Mouse (Mus musculus): Measurements from ENCODE around the gene Smad3.

DNA sequence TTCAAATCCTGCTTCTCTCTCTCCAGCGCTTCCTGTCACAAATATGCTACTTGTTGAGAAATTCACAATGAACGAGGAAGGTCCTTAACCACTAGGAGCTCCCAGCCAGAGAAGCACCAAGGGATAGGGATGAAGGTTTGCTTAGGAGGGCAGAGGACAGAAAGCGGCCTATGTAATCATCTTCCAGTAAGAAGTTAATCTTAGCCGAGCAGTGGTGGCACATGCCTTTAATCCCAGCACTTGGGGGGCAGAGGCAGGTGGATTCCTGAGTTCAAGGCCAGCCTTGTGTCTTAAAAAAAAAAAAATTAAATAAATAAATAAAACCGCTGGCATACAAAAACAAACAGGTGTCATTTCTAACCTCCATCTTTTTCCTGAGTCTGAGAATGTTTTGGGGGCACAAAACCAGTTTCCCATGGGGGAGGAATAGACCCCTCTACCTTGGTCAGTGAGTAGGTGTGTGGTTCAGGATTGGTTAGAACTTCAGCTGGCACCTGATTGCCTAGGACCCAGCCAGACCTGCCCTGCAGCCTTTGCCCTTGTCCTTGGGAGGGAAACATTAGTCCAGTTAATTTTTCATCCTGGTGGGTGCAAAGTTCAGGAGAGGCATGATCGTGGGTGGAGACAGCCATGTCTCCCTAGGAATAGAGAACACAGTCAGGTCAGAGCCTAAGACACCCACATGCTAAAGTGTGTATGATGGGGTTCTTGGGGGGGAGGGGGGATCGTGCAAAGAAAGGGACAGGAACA lies 2.4 kb upstream of the Smad3 start:
- no peak for TF ChIP-seq CTCF (IDR thresholded peaks at IDR 0.05; ENCODE audit: low read depth)
- no peak for TF ChIP-seq EP300 (optimal IDR thresholded peaks at IDR 0.05)

All from stomach, postnatal 0 days (tissue).